Mouse (Mus musculus) liver, embryonic 14.5 days (tissue): Measurements from ENCODE around the gene Sntn. TPM values are rescaled to one million over a fixed set of nuclear protein-coding genes. Genes with fewer than 3 reads are reported as not detected.

Source experiments
- ATAC-seq: fragments of 200-750 bp; cut with Nextera tagmentation; 2 replicates; pipeline ENCODE4 v1.8.0; 2017; ENCODE audit warnings: moderate number of reproducible peaks, mild to moderate bottlenecking, moderate library complexity; ENCODE audit not compliant: insufficient read depth
- DNase-seq, 3 experiments: peaks; one replicate each; pipeline ENCODE4 v3.0.0-alpha.2; 2012 to 2013; ENCODE audit warnings: low read depth in 3 of 3, low spot score in 3 of 3
- H3K27ac ChIP-seq: fragments of 300-500 bp; sonication (generic); 2 replicates; pipeline ENCODE4 v1.5.1; 2014; ENCODE audit warnings: moderate library complexity, mild to moderate bottlenecking, control low read depth, inconsistent platforms
- H3K27me3 ChIP-seq: fragments of 300-500 bp; sonication (generic); 2 replicates; pipeline ENCODE4 v1.6.1; 2014; ENCODE audit warnings: mild to moderate bottlenecking, low read length, moderate library complexity; ENCODE audit not compliant: control insufficient read depth, insufficient read depth
- H3K36me3 ChIP-seq: fragments of 300-500 bp; sonication (generic); replicated peaks from 2 replicates; pipeline ENCODE4 v1.6.1; 2014; ENCODE audit warnings: low read depth; ENCODE audit not compliant: control insufficient read depth, insufficient read depth
- H3K4me1 ChIP-seq, 2 experiments: fragments of 200-500 bp in 1 of 2; fragments of 300-500 bp in 1 of 2; sonication (generic) in 1 of 2; replicated peaks; 2 replicates each; pipeline ENCODE4 v1.6.1; 2012 to 2014; ENCODE audit warnings: antibody characterized with exemption in 1 of 2, inconsistent platforms in 1 of 2, low read length in 1 of 2; ENCODE audit not compliant: control insufficient read depth in 2 of 2, insufficient read depth in 2 of 2
- H3K4me2 ChIP-seq: fragments of 300-500 bp; sonication (generic); 2 replicates; pipeline ENCODE4 v1.6.1; 2014; ENCODE audit warnings: low read depth, mild to moderate bottlenecking, control low read depth, moderate library complexity
- H3K4me3 ChIP-seq, 2 experiments: fragments of 200-500 bp in 1 of 2; fragments of 300-500 bp in 1 of 2; sonication (generic) in 1 of 2; 2 replicates each; pipeline ENCODE4 v1.5.1; 2012 to 2014; ENCODE audit warnings: low read depth in 2 of 2, low read length in 2 of 2, mild to moderate bottlenecking in 2 of 2, control low read depth in 1 of 2, inconsistent platforms in 1 of 2, moderate library complexity in 1 of 2; ENCODE audit not compliant: insufficient read depth in 1 of 2
- H3K9ac ChIP-seq: fragments of 300-500 bp; sonication (generic); replicated peaks from 2 replicates; pipeline ENCODE4 v1.6.1; 2014; ENCODE audit warnings: mild to moderate bottlenecking, control low read depth, moderate library complexity
- H3K9me3 ChIP-seq: fragments of 300-500 bp; sonication (generic); 2 replicates; pipeline ENCODE4 v1.6.1; 2016; ENCODE audit warnings: low read length, mixed read lengths; ENCODE audit not compliant: control insufficient read depth
- CTCF ChIP-seq: IDR thresholded peaks from 2 replicates; pipeline ENCODE4 v1.5.1; 2016; ENCODE audit warnings: antibody characterized with exemption, low read depth, control low read depth
- EP300 ChIP-seq: IDR thresholded peaks from 2 replicates; pipeline ENCODE4 v1.6.1; 2016; ENCODE audit warnings: antibody characterized with exemption, low read depth
- WGBS: fragments of 180-500 bp; shearing (Covaris S2); extraction: QIAGEN DNeasy Blood & Tissue Kit; methylation state at CpG from one replicate; pipeline ENCODE4 v1.1.7; 2014; ENCODE audit not compliant: insufficient replicate concordance; 5-methylcytosine and 5-hydroxymethylcytosine counted together
- polyA plus RNA-seq, 2 experiments: library from polyadenylated mRNA; depleted of rRNA in 1 of 2; stranded (reverse) in 1 of 2; unstranded in 1 of 2; fragments of >200 nt; fragmentation: Nextera tagmentation in 1 of 2; extraction: Ambion mirVana in 1 of 2; gene quantifications; 2 replicates each; pipeline versions ENCODE4 v1.2.1 to v1.2.3; 2012 to 2014

Gene Sntn
- polyA plus RNA-seq, 2 experiments, result not detected

GRCm38 (mm10) chr14:13690426-13690825, 19.8 kb downstream of the Sntn start:
- no peak for ATAC-seq
- no peak for TF ChIP-seq CTCF
- no peak for TF ChIP-seq EP300
- H3K4me1 ChIP-seq, result no peaks in the 10 kb centered on the region
- no peaks in the 10 kb centered on the region for H3K9me3 ChIP-seq
- H3K36me3 ChIP-seq, result no peaks in the 10 kb centered on the region
- DNase-seq, result no peak
- no peak overlapping the region for H3K27ac ChIP-seq
- H3K4me2 ChIP-seq, result no peak overlapping the region
- WGBS, result 22% methylated on average over 2 of the region's 2 CpGs
- H3K4me3 ChIP-seq, result no peak overlapping the region
- H3K27me3 ChIP-seq, result no peaks in the 10 kb centered on the region
- H3K9ac ChIP-seq, result no peak overlapping the region

- no peaks in the 10 kb centered on the region for H3K27me3 ChIP-seq
- DNase-seq (no peak), ATAC-seq (no peak)
- no peaks in the 10 kb centered on the region for H3K36me3 ChIP-seq
- H3K4me2 ChIP-seq, result no peak overlapping the region
- no peak overlapping the region for H3K4me3 ChIP-seq
- H3K9me3 ChIP-seq, result no peaks in the 10 kb centered on the region
- no peaks in the 10 kb centered on the region for H3K4me1 ChIP-seq
- TF ChIP-seq EP300 (no peak), CTCF (no peak)
- no peak overlapping the region for H3K9ac ChIP-seq
- 18% methylated on average over 4 of the region's 4 CpGs for WGBS
- H3K27ac ChIP-seq, result no peak overlapping the region
Observed at GRCm38 (mm10) chr14:13732263-13732662, 61.6 kb downstream of the Sntn start.

Other genes starting within 250 kb of the Sntn start
- gene Gm281, start 243.6 kb downstream of the Sntn start, polyA plus RNA-seq (2012; rRNA removed), result not detected in 2 replicates
- gene Gm281, start 243.6 kb downstream of the Sntn start, polyA plus RNA-seq (2014; fragmentation: Nextera tagmentation; extraction: Ambion mirVana), result not detected in 2 replicates